Mouse (Mus musculus) intestine, postnatal 0 days (tissue): ENCODE results near the gene Zdhhc13. TPM values are rescaled to one million over a fixed set of nuclear protein-coding genes. Genes with fewer than 3 reads are reported as not detected.

ENCODE experiments used
- ATAC-seq: fragments of 200-750 bp; cut with Nextera tagmentation; 2 replicates; pipeline ENCODE4 v1.8.0; 2017; ENCODE audit warnings: mild to moderate bottlenecking, moderate TSS enrichment, moderate library complexity
- H3K27ac ChIP-seq: fragments of 300-500 bp; sonication (generic); 2 replicates; pipeline ENCODE4 v1.5.1; 2014; ENCODE audit warnings: mild to moderate bottlenecking, low read depth, low read length, moderate library complexity
- H3K27me3 ChIP-seq: fragments of 300-500 bp; sonication (generic); replicated peaks from 2 replicates; pipeline ENCODE4 v1.6.1; 2014; ENCODE audit warnings: low read length, mixed read lengths; ENCODE audit not compliant: control insufficient read depth, insufficient read depth
- H3K36me3 ChIP-seq: fragments of 300-500 bp; sonication (generic); 2 replicates; pipeline ENCODE4 v1.6.1; 2014; ENCODE audit warnings: mild to moderate bottlenecking, moderate library complexity; ENCODE audit not compliant: control insufficient read depth, insufficient read depth
- H3K4me1 ChIP-seq: fragments of 300-500 bp; sonication (generic); replicated peaks from 2 replicates; pipeline ENCODE4 v1.6.1; 2014; ENCODE audit warnings: antibody characterized with exemption, low read length, mixed read lengths; ENCODE audit not compliant: control insufficient read depth, insufficient read depth
- H3K4me2 ChIP-seq: fragments of 300-500 bp; sonication (generic); replicated peaks from 2 replicates; pipeline ENCODE4 v1.6.1; 2014; ENCODE audit warnings: low read depth, mild to moderate bottlenecking, moderate library complexity
- H3K4me3 ChIP-seq: fragments of 300-500 bp; sonication (generic); 2 replicates; pipeline ENCODE4 v1.5.1; 2014; ENCODE audit warnings: low read depth, low read length
- H3K9ac ChIP-seq: fragments of 300-500 bp; sonication (generic); 2 replicates; pipeline ENCODE4 v1.6.1; 2014; ENCODE audit warnings: mild to moderate bottlenecking, low read depth, low read length
- H3K9me3 ChIP-seq: fragments of 300-500 bp; sonication (generic); 2 replicates; pipeline ENCODE4 v1.6.1; 2016; ENCODE audit warnings: mixed run types; ENCODE audit not compliant: control insufficient read depth
- CTCF ChIP-seq: sonication (generic); IDR thresholded peaks from 2 replicates; pipeline ENCODE4 v1.5.1; 2016; ENCODE audit warnings: low read depth, mild to moderate bottlenecking, control low read depth, antibody characterized with exemption, moderate library complexity
- WGBS: fragments of 180-500 bp; shearing (Covaris S2); extraction: QIAGEN DNeasy Blood & Tissue Kit; methylation state at CpG from one replicate; pipeline ENCODE4 v1.1.7; 2014; 5-methylcytosine and 5-hydroxymethylcytosine counted together
- polyA plus RNA-seq: library from polyadenylated mRNA; unstranded; fragments of >200 nt; fragmentation: Nextera tagmentation; extraction: Ambion mirVana; gene quantifications from 2 replicates; pipeline ENCODE4 v1.2.1, GENCODE M21; 2015

Zdhhc13 gene
- polyA plus RNA-seq, 1 experiment from 2014 or later = 29.8 TPM

GRCm38 (mm10) chr7:48832735-48833134, 43.9 kb downstream of the Zdhhc13 start:
- no peak overlapping the region for H3K9ac ChIP-seq
- H3K27me3 ChIP-seq = no peaks in the 10 kb centered on the region
- H3K4me1 ChIP-seq = no peaks in the 10 kb centered on the region
- no peak overlapping the region for H3K27ac ChIP-seq
- H3K4me2 ChIP-seq = no peak overlapping the region
- H3K4me3 ChIP-seq = no peak overlapping the region
- H3K36me3 ChIP-seq = peaks cover 6% of the 10 kb centered on the region
- TF ChIP-seq CTCF = no peak
- WGBS = 64% methylated on average over 1 of the region's 1 CpGs
- ATAC-seq = no peak
- no peaks in the 10 kb centered on the region for H3K9me3 ChIP-seq

GRCm38 (mm10) chr7:48834371-48834970, 45.7 kb downstream of the Zdhhc13 start:
- H3K9me3 ChIP-seq = no peaks in the 10 kb centered on the region
- H3K9ac ChIP-seq = no peak overlapping the region
- TF ChIP-seq CTCF = no peak
- no peaks in the 10 kb centered on the region for H3K27me3 ChIP-seq
- H3K4me3 ChIP-seq = no peak overlapping the region
- no peaks in the 10 kb centered on the region for H3K4me1 ChIP-seq
- no peak overlapping the region for H3K4me2 ChIP-seq
- ATAC-seq = no peak
- no peaks in the 10 kb centered on the region for H3K36me3 ChIP-seq
- WGBS = 71% methylated on average over 4 of the region's 4 CpGs
- no peak overlapping the region for H3K27ac ChIP-seq

GRCm38 (mm10) chr7:48834989-48835626, 46.3 kb downstream of the Zdhhc13 start:
- no peak for TF ChIP-seq CTCF
- Histone ChIP-seq H3K9me3 (no peaks in the 10 kb centered on the region), H3K4me1 (no peaks in the 10 kb centered on the region), H3K27ac (no peak overlapping the region), H3K4me2 (no peak overlapping the region), H3K9ac (no peak overlapping the region), H3K27me3 (no peaks in the 10 kb centered on the region), H3K36me3 (no peaks in the 10 kb centered on the region), H3K4me3 (no peak overlapping the region)
- WGBS = 84% methylated on average over 12 of the region's 12 CpGs
- no peak for ATAC-seq

GRCm38 (mm10) chr7:48836949-48837348, 48.1 kb downstream of the Zdhhc13 start:
- ATAC-seq = no peak

GRCm38 (mm10) chr7:48838434-48838833, 49.6 kb downstream of the Zdhhc13 start:
- TF ChIP-seq CTCF = peak; percentile 48; the same call in 1 of the 2 replicates
- H3K36me3 ChIP-seq = no peaks in the 10 kb centered on the region
- no peak overlapping the region for H3K27ac ChIP-seq
- WGBS = 56% methylated on average over 2 of the region's 2 CpGs
- no peak overlapping the region for H3K4me3 ChIP-seq
- H3K4me1 ChIP-seq = no peaks in the 10 kb centered on the region
- no peak for ATAC-seq
- no peaks in the 10 kb centered on the region for H3K9me3 ChIP-seq
- H3K9ac ChIP-seq = no peak overlapping the region
- no peaks in the 10 kb centered on the region for H3K27me3 ChIP-seq
- no peak overlapping the region for H3K4me2 ChIP-seq

More at GRCm38 (mm10) chr7:48836949-48837348, 48.1 kb downstream of the Zdhhc13 start:
- Histone ChIP-seq H3K27ac (no peak overlapping the region), H3K9me3 (no peaks in the 10 kb centered on the region), H3K4me3 (no peak overlapping the region), H3K36me3 (no peaks in the 10 kb centered on the region), H3K27me3 (no peaks in the 10 kb centered on the region), H3K4me1 (no peaks in the 10 kb centered on the region), H3K4me2 (no peak overlapping the region), H3K9ac (no peak overlapping the region)
- no peak for TF ChIP-seq CTCF
- 69% methylated on average over 6 of the region's 6 CpGs for WGBS

GRCm38 (mm10) chr7:48840545-48840944, 51.7 kb downstream of the Zdhhc13 start:
- no peaks in the 10 kb centered on the region for H3K27me3 ChIP-seq
- no peaks in the 10 kb centered on the region for H3K9me3 ChIP-seq
- ATAC-seq = no peak
- no peak for TF ChIP-seq CTCF
- H3K4me2 ChIP-seq = no peak overlapping the region
- no peak overlapping the region for H3K9ac ChIP-seq
- H3K4me3 ChIP-seq = no peak overlapping the region
- H3K4me1 ChIP-seq = peaks cover 4% of the 10 kb centered on the region; the same call in 1 of the 2 replicates
- no peak overlapping the region for H3K27ac ChIP-seq
- no peaks in the 10 kb centered on the region for H3K36me3 ChIP-seq
- 56% methylated on average over 2 of the region's 2 CpGs for WGBS
